Mouse (Mus musculus): ENCODE data around the gene Slc24a4. TPM values are rescaled to one million over a fixed set of nuclear protein-coding genes. Genes with fewer than 3 reads are reported as not detected.
A peak's percentile ranks its signal among the peaks of the same experiment; 100 is the strongest.

The Slc24a4 gene
- polyA plus RNA-seq, 1 experiment from 2014 or later: 1.2 TPM

GRCm38 (mm10) chr12:102282126-102282525, 153.6 kb downstream of the Slc24a4 start:
- H3K4me1 ChIP-seq: peaks cover 49% of the 10 kb centered on the region
- no peak overlapping the region for H3K9ac ChIP-seq
- H3K27ac ChIP-seq: no peak overlapping the region
- peak overlapping the region; percentile 91; the same call in 1 of the 2 replicates for H3K4me2 ChIP-seq
- no peaks in the 10 kb centered on the region; the same call in 1 of the 2 replicates for H3K9me3 ChIP-seq
- 51% methylated on average over 2 of the region's 2 CpGs for WGBS
- H3K4me3 ChIP-seq: no peak overlapping the region
- no peaks in the 10 kb centered on the region for H3K36me3 ChIP-seq
- no peaks in the 10 kb centered on the region for H3K27me3 ChIP-seq
- ATAC-seq (ENCODE audit: insufficient number of reproducible peaks, low FRiP score, low TSS enrichment, low read depth): no peak

DNA sequence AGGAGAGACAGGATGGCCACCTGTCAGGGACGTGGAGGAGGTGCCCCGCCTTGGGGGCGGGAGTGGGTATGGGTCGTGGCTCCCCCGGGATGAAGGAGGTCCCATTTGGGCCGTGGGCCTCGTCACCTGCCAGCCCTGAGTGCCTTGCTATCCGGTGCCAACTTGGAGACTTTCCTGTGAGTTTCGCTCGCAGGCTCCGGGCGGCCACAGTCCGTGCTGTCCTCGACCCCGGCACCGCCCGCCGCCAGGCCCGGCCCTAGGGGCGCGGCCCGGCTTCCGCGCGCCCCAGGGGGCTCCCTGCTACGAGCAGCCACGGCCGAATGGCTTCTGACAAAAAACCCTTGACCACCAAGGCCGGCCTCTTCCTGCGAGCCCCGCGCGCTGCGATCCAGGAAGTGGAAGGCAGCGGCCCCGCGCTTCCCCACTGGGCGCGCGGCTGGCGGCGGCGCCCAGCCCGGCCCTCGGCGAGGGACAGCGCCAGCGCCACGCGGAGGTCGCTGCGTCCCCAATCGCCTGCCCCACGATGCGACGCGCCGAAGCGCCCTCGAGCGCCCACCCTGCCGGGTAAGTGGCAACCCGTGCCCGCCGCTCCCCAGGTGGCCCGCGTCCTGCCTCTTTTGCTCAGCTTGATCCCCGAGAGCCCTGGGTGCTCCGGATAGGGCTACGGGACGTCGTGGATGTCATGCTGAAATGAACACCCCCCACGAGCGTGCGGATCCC, 154.4 kb downstream of the Slc24a4 start, which contains the start of gene Rin3:
TSS of gene Rin3 (plus strand) at position 286 of the 720 bp plus-strand sequence.
- no peaks in the 10 kb centered on the region for H3K27me3 ChIP-seq
- peak within 1 kb of the TSS; percentile 85 for H3K27ac ChIP-seq
- H3K4me2 ChIP-seq: peak within 1 kb of the TSS; percentile 91
- peaks cover 55% of the 10 kb centered on the region for H3K4me1 ChIP-seq
- peak within 1 kb of the TSS; percentile 64 for H3K4me3 ChIP-seq
- H3K9ac ChIP-seq: peak within 1 kb of the TSS; percentile 68
- WGBS: under 1% methylated on average over 72 of the region's 75 CpGs
- H3K36me3 ChIP-seq: no peaks in the 10 kb centered on the region
- no peaks in the 10 kb centered on the region; the same call in 1 of the 2 replicates for H3K9me3 ChIP-seq
- ATAC-seq (ENCODE audit: insufficient number of reproducible peaks, low FRiP score, low TSS enrichment, low read depth): no peak; the same call in 1 of the 2 replicates

DNA sequence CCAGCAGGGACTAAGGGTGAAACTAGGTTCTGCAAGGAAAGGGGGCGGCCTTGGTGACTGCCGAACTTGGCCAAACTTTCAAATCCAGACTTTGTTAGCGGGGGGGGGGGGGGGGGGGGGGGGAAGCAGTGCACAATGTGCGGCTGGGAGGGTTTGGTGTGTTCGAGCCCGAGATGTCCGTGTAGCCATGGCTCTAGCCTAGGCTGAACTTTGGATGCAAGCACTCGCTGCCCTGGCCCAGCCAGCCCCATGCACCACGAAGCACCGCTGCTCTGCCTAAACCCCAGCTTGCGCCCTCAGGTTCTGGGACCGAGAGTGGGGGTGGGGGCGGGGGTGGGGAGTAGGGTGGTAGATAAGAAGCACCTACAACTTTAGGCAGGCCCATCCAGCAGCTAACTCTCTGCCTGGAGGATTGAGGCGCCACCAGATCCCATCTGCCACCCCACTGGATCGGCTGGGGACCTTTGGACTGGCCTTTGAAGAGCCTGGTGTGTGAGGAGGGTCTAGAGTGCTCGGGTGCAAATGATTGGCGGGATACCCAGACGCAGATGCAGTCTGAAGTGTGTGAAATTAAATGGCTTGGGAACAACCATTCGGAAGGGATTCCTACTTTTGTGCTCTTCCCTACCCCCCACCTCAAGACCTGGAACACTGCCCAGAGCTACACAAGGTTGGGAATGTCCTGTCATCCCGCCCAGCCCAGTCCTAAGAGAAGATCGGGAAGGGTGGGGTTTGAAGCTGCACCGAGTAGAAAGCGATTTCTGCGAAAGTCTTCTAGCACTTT, 155.1 kb downstream of the Slc24a4 start:
- peak overlapping the region; percentile 68 for H3K9ac ChIP-seq
- WGBS: 8% methylated on average over 21 of the region's 24 CpGs
- H3K4me3 ChIP-seq: peak overlapping the region; percentile 64
- H3K4me1 ChIP-seq: peaks cover 58% of the 10 kb centered on the region
- H3K4me2 ChIP-seq: peak overlapping the region; percentile 91
- H3K36me3 ChIP-seq: no peaks in the 10 kb centered on the region
- ATAC-seq (ENCODE audit: insufficient number of reproducible peaks, low FRiP score, low TSS enrichment, low read depth): 0 out of 2 replicates have a peak, but pooled peaks have one; percentile 20
- H3K27me3 ChIP-seq: no peaks in the 10 kb centered on the region
- H3K27ac ChIP-seq: peak overlapping the region; percentile 85
- no peaks in the 10 kb centered on the region for H3K9me3 ChIP-seq

- Histone ChIP-seq H3K4me3 (peak overlapping the region; percentile 64), H3K27ac (peak overlapping the region; percentile 85; the same call in 1 of the 2 replicates), H3K36me3 (no peaks in the 10 kb centered on the region), H3K4me2 (peak overlapping the region; percentile 91), H3K9ac (no peak overlapping the region), H3K27me3 (no peaks in the 10 kb centered on the region), H3K9me3 (no peaks in the 10 kb centered on the region), H3K4me1 (peaks cover 58% of the 10 kb centered on the region)
- ATAC-seq (ENCODE audit: insufficient number of reproducible peaks, low FRiP score, low TSS enrichment, low read depth): no peak
- 23% methylated on average over 9 of the region's 9 CpGs for WGBS
Observed at GRCm38 (mm10) chr12:102284267-102284610, 155.7 kb downstream of the Slc24a4 start.

- no peak for ATAC-seq (ENCODE audit: insufficient number of reproducible peaks, low FRiP score, low TSS enrichment, low read depth)
- no peak overlapping the region for H3K9ac ChIP-seq
- WGBS: 46% methylated on average over 3 of the region's 3 CpGs
- peak overlapping the region; percentile 91 for H3K4me2 ChIP-seq
- H3K9me3 ChIP-seq: no peaks in the 10 kb centered on the region
- no peak overlapping the region for H3K27ac ChIP-seq
- H3K4me1 ChIP-seq: peaks cover 58% of the 10 kb centered on the region
- H3K27me3 ChIP-seq: no peaks in the 10 kb centered on the region
- peaks cover 1% of the 10 kb centered on the region; the same call in 1 of the 2 replicates for H3K36me3 ChIP-seq
- peak overlapping the region; percentile 64 for H3K4me3 ChIP-seq
Observed at GRCm38 (mm10) chr12:102284618-102285159, 156.2 kb downstream of the Slc24a4 start.

DNA sequence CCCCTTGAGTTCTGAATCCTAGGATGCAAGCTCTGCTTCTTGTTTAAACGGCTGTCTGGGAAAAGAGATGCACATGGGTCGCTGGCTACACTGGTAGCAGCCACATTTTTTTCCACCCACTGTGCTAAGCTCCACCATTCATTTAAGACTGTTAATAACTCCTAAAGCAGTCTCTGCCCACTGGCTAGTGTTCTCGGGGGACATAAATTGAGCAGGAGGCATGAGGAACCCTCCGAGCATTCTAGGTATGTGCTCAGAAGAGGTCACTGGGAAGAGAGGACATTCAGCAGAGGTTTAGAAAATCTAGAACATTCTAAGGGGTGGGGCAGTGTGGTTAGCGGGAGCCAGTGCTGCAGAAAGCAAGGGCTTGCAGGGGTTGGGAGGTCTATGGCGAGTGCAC, 156.8 kb downstream of the Slc24a4 start:
- 65% methylated on average over 6 of the region's 6 CpGs for WGBS
- no peak overlapping the region for H3K4me3 ChIP-seq
- no peak overlapping the region; the same call in 1 of the 2 replicates for H3K27ac ChIP-seq
- no peak overlapping the region for H3K9ac ChIP-seq
- peaks cover 6% of the 10 kb centered on the region; the same call in 1 of the 2 replicates for H3K36me3 ChIP-seq
- H3K27me3 ChIP-seq: no peaks in the 10 kb centered on the region
- peaks cover 58% of the 10 kb centered on the region for H3K4me1 ChIP-seq
- no peaks in the 10 kb centered on the region for H3K9me3 ChIP-seq
- no peak for ATAC-seq (ENCODE audit: insufficient number of reproducible peaks, low FRiP score, low TSS enrichment, low read depth)
- H3K4me2 ChIP-seq: 0 out of 2 replicates have a peak overlapping the region, but pooled peaks have one; percentile 91

- no peaks in the 10 kb centered on the region for H3K9me3 ChIP-seq
- peaks cover 6% of the 10 kb centered on the region; the same call in 1 of the 2 replicates for H3K36me3 ChIP-seq
- no peak for ATAC-seq (ENCODE audit: insufficient number of reproducible peaks, low FRiP score, low TSS enrichment, low read depth)
- 0 out of 2 replicates have a peak overlapping the region, but pooled peaks have one; percentile 91 for H3K4me2 ChIP-seq
- 54% methylated on average over 5 of the region's 5 CpGs for WGBS
- no peak overlapping the region for H3K27ac ChIP-seq
- no peak overlapping the region for H3K9ac ChIP-seq
- no peaks in the 10 kb centered on the region for H3K27me3 ChIP-seq
- no peak overlapping the region for H3K4me3 ChIP-seq
- H3K4me1 ChIP-seq: peaks cover 58% of the 10 kb centered on the region
Observed at GRCm38 (mm10) chr12:102285779-102286178, 157.2 kb downstream of the Slc24a4 start.

DNA sequence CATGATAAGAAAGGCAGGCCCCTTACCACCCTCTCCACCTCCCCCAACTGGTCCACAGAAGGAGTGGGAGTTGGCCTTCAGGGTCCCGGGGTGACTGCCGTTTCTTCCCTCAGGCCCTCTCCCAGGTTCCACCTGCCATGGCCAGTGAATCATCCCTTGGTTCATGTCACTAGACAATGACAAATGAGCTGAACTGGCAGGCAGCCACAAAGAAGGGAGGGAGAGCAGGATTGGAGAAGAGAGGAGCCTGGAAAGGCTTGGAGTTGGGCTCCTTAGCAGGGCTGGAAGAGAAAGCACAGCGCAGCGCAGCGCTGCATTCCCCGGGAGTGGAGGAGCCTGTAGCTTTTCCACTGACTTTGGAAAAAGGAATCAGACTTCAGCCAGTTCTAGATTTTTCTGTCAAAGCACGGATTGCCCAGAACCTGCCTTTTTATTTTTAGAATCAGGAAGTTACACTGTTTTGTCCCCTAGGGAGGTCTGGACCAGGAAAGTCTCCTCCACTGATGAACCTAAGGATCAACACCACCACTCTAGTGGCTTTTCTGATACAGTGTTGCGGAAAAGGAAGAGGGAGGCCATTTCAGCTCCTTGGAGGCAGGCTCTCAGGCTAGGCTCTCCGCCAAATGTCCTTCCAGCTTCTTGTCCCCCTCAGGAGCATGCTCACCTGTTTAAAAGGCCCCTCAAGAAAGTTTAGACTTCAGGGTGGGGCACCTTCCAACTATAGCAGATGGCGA, 158.3 kb downstream of the Slc24a4 start:
- no peak for ATAC-seq (ENCODE audit: insufficient number of reproducible peaks, low FRiP score, low TSS enrichment, low read depth)
- Histone ChIP-seq H3K4me1 (peaks cover 61% of the 10 kb centered on the region), H3K36me3 (peaks cover 6% of the 10 kb centered on the region; the same call in 1 of the 2 replicates), H3K4me3 (no peak overlapping the region), H3K27ac (peak overlapping the region; percentile 75), H3K9me3 (no peaks in the 10 kb centered on the region), H3K27me3 (no peaks in the 10 kb centered on the region), H3K4me2 (no peak overlapping the region), H3K9ac (no peak overlapping the region)
- 49% methylated on average over 10 of the region's 10 CpGs for WGBS

GRCm38 (mm10) chr12:102287904-102288602, 159.5 kb downstream of the Slc24a4 start:
- ATAC-seq (ENCODE audit: insufficient number of reproducible peaks, low FRiP score, low TSS enrichment, low read depth): no peak
- H3K4me2 ChIP-seq: no peak overlapping the region
- H3K4me1 ChIP-seq: peaks cover 53% of the 10 kb centered on the region
- WGBS: 83% methylated on average over 6 of the region's 6 CpGs
- no peaks in the 10 kb centered on the region for H3K9me3 ChIP-seq
- H3K4me3 ChIP-seq: no peak overlapping the region
- no peaks in the 10 kb centered on the region for H3K27me3 ChIP-seq
- no peak overlapping the region for H3K27ac ChIP-seq
- H3K9ac ChIP-seq: no peak overlapping the region
- peaks cover 6% of the 10 kb centered on the region; the same call in 1 of the 2 replicates for H3K36me3 ChIP-seq

DNA sequence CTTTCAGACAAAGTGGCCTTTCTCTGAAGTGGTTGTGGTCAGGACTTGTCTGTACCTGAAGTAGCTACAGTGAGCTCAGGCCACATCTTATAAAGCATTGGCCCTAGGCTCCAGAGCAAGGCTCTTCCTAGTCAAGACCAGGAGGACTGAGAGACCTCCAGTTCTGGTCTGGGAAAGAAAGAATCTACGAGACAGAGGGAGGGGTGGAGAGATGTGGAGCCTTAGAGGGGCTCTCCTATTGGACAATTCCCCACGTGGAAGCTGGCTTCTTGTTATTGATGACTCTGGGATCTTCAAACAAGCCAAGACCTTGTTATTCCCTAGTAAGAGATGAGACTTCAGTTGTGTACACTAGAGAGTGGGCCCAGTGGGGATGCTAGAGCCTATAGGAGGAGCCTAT, 160.3 kb downstream of the Slc24a4 start:
- no peaks in the 10 kb centered on the region for H3K9me3 ChIP-seq
- H3K27me3 ChIP-seq: no peaks in the 10 kb centered on the region
- H3K4me3 ChIP-seq: no peak overlapping the region
- no peak overlapping the region for H3K4me2 ChIP-seq
- peaks cover 6% of the 10 kb centered on the region; the same call in 1 of the 2 replicates for H3K36me3 ChIP-seq
- H3K27ac ChIP-seq: no peak overlapping the region
- no peak overlapping the region for H3K9ac ChIP-seq
- H3K4me1 ChIP-seq: peaks cover 49% of the 10 kb centered on the region
- 40% methylated on average over 2 of the region's 2 CpGs for WGBS
- no peak for ATAC-seq (ENCODE audit: insufficient number of reproducible peaks, low FRiP score, low TSS enrichment, low read depth)

- Histone ChIP-seq H3K36me3 (peaks cover 6% of the 10 kb centered on the region; the same call in 1 of the 2 replicates), H3K4me2 (no peak overlapping the region), H3K9ac (no peak overlapping the region), H3K4me3 (no peak overlapping the region), H3K4me1 (peaks cover 45% of the 10 kb centered on the region), H3K9me3 (no peaks in the 10 kb centered on the region), H3K27ac (no peak overlapping the region), H3K27me3 (no peaks in the 10 kb centered on the region)
- no peak for ATAC-seq (ENCODE audit: insufficient number of reproducible peaks, low FRiP score, low TSS enrichment, low read depth)
- 97% methylated on average over 1 of the region's 1 CpGs for WGBS
Observed at GRCm38 (mm10) chr12:102289568-102289967, 161.0 kb downstream of the Slc24a4 start.

Data from limb, embryonic 15.5 days (tissue).